Mouse (Mus musculus): ENCODE measurements around the gene Ears2.

GRCm38 (mm10) chr7:122108206-122108605 lies 41.1 kb upstream of the Ears2 start:
- TF ChIP-seq POLR2A (IDR thresholded peaks at IDR 0.05; ENCODE audit: extremely low read depth, insufficient read depth, low read length) (no peak), CTCF (IDR thresholded peaks at IDR 0.05; ENCODE audit: low read depth, low read length) (no peak)

All from liver, adult 2 months (tissue).